Mouse (Mus musculus) inflammation-experienced regulatory T-cells, adult 6 months (primary cell): ENCODE measurements at regions not wholly inside any gene's neighbourhood (a gene's known extent, or its start where the extent isn't known, plus 50 kb on each side); places are given as distances from the start of the nearest gene placed in this dataset.

Experiments used
- ATAC-seq: one replicate; pipeline ENCODE4 v1.8.0; 2017

DNA sequence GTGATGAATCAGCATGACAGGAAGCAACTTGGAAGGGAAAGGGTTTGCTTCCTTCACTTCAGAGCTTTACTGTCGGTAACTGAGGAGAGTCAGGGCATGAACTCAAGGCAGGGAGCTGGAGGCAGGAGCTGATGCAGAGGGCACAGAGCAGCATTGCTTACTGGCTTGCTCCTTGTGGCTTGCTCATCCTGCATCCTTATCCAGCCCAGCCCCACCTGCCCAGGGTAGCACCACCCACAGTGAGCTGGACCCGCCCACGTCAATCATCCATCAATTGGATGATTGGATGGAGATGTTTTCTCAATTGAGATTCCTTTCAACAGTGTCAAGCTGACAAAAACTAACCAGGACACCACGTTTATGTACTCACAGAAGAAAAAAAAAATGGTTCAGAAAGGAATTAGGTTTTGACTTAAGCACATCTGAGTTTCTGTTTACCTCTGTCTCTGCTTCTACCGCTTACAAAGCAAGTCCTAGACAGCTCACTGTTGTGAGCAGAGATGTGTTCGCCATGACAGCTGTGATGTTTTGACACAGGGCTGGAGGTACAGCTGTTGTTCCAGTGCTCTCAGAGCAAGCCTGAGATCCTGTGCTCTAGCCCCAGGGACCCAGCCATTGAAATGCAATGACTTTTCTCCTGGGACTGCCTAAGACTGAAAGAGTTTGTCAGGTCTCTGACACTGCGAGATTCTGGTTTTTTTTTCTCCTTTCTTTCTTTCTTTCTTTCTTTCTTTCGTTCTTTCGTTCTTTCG, 186.6 kb upstream of the Hes1 start:
- no peak for ATAC-seq

DNA sequence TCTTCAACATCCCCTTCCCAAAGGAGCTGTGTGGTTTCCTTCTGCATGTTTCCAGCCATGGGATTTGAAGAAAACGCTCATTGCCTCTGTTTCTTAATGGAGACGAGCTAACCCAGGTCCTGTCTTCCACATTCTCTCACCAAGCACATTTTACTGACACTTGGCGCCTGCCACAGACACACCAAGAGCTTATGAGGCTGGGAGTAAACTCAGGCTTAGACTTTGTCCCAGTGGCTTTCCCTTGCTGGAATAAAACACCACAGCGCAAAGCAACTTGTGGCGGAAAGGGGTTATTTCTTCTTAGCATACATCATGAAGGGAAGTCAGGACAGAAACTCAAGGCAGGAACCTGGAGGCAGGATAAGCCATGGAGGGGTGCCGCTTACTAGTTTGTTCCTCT, 184.5 kb upstream of the Hes1 start:
- no peak for ATAC-seq

DNA sequence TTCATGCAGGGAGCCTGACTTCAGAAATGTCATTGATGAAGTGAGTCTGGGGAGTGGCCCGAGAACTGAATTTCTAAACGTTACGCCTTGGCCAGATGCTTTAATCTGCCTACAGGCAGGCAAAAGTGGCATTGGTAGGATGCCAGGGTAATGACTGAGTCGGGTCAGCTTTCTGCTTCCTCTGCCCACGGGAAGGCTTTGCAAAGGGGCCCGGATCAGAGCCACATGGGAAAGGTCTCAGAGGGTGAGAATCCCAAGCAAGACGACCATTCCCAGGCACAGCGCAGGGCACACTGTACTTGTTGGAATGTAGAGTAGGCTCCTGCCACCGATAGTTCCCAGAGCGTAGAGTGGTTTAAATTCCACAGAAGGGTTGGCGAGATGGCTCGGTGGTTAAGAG, 182.7 kb upstream of the Hes1 start:
- no peak for ATAC-seq

GRCm38 (mm10) chr16:29882226-29882972, 181.8 kb upstream of the Hes1 start:
- no peak for ATAC-seq

- ATAC-seq, result no peak
Observed at GRCm38 (mm10) chr16:29883252-29883992, 180.8 kb upstream of the Hes1 start.

- no peak for ATAC-seq
Observed at GRCm38 (mm10) chr16:29884899-29885298, 179.3 kb upstream of the Hes1 start.

- no peak for ATAC-seq
Observed at GRCm38 (mm10) chr16:29886755-29887154, 177.4 kb upstream of the Hes1 start.

DNA sequence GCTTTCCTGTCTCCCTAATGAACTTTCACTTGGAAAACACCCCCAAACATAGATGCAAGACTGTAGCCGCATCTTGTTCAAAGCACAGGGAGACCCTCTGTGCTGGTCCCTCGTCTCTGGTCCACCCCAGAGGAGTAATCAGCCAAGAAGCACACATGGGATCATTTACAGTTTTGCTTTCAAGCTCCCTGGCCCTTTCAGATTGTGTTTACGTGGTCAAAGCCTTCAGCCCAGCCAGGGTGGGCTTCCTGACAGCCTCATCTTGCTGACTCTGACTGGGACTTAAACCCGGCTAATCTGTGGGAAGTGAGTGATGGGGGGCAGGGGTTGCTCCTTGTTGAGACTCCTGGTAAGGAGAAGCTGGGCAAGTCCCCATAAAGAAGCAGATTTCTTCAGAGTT, 174.8 kb upstream of the Hes1 start:
- no peak for ATAC-seq

DNA sequence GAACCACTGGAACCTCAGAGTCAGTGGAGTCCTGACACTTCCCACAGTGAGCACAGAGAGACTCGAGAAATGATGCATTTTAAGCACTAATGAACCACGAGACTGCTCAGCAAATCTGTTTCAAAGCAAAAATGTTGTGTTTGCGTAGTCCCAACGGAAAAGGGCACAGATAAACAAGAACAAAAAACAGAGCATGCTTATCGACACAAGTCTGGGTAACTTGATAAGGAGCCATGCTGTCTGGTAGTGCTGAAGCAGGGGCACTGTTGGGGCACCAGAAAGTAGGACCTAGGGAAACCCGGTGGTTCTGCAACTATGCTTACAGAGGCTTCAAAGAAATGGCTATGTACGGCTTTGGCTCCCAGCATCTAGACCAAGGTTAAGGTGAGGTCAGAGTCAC, 172.7 kb upstream of the Hes1 start:
- no peak for ATAC-seq

DNA sequence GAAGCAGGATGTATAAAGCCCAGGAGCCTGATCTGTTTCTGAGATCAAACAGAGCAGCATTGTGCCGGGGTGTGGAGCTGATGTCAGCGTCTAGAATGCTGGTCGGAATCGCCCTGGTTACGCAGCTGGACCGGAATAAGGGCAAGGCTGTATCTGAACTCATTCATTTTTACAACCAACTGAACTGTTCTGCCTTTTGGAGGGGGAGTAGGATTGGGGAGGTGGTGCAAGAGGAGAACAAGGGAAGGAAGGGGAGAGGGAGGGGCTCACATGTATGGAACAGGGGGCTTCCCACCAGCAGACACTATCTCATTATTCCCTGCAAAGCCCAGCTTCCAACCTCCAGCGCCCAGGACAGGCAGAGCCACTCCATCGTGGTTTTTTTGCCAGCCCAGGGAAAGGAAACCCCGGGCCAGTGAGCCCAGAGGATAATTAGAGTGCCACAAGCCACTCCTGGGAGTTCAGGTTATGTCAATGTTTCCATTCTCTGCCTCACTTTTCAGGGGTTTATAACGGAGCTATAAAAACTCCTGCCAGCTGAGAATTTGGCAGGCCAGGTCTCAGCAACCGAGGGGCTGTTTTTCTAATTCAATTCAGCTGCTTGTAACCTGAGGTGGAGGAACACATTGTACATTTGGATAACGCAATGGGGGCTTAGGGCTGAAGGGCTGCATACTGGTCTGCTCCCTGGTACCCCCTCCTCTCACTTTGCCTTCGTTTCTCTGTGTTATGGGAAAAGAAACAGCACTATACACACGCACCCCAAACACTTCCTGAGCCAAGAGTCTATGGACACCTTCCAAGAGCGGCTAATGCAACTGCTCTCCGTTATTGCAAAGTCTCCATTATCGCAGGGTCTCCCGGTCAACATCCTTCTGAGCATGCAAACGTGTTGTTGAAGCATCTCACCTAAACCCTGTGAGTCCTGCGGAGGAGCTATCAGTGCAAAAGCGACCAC, 170.0 kb upstream of the Hes1 start:
- no peak for ATAC-seq

GRCm38 (mm10) chr16:29896393-29896792, 167.8 kb upstream of the Hes1 start:
- ATAC-seq, result no peak

- ATAC-seq, result no peak
Observed at GRCm38 (mm10) chr16:29903510-29903909, 160.7 kb upstream of the Hes1 start.

DNA sequence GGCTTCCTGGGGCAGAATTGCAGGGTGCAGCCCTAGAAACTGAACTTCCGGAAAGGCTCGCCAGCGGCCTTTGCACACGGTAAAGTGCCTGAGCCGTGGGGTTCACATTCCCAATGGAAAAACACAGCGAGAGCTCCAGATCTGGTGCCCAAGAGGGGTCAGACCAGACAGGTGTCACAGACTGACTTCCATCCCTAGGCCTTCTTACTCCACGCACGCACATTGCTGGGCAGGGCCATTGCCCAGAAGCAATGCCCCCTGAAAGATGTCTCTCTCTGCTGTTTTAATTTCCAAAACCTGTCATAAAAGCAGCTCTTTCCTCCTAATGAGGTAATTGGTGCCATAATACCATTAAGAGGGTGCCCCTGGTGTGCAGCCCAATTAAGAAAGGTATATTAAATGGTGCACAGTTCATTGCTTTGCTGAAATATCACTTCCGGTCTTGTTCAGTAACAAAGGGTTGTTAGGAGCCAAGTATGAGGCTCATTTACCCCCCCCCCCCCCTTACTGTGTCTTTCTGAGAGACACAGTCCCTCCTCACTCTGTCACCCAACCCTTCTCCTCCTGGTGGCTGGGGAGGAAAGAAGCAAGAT, 159.9 kb upstream of the Hes1 start:
- ATAC-seq, result no peak

GRCm38 (mm10) chr16:29907331-29907730, 156.9 kb upstream of the Hes1 start:
- no peak for ATAC-seq

DNA sequence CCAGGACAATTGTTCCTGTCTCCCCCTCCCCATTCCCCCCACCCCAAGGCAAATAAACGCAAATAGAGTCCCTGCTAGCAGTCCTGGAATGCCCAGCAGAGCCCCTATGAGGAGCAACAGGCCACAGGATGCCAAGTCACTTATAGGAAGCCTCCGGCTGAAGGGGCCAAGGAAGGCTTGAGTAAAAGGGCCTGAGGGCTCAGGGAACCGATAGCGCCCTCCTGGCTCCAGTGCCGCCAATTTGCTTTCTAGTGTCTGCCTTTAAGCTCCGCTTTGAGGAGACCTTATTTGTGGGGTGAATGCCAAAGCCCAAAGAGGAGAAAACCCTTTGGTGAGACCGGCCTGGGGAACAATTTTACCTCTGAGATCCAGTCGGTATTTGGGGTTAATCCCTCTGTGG, 156.2 kb upstream of the Hes1 start:
- no peak for ATAC-seq

DNA sequence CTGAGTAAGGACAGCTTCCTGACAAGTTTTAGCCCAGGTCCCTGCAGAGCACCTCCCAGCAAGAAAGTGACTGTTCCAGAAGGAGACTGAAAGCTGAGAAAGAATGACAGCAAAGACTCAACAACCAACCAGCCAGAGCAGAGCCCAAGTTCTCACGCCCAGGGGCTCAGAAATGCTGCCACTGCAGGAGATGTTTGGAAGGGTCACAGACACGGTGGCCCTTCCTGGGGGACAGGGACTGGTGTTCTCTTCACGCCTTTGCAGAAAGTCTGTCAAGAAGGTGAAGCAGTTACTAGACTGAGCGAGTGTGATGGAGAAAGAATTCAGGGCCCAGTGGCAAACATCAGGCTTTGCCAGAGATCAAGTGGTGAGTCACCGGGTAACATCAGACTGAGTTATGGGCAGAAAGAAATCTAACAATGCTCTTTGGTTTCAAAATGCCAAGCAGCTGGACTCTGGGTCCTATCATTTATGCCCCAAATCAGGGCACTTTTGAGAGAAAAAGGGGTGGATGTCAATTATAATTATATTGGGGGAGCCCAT, 154.2 kb upstream of the Hes1 start:
- no peak for ATAC-seq

GRCm38 (mm10) chr16:29911164-29911571, 153.0 kb upstream of the Hes1 start:
- no peak for ATAC-seq

DNA sequence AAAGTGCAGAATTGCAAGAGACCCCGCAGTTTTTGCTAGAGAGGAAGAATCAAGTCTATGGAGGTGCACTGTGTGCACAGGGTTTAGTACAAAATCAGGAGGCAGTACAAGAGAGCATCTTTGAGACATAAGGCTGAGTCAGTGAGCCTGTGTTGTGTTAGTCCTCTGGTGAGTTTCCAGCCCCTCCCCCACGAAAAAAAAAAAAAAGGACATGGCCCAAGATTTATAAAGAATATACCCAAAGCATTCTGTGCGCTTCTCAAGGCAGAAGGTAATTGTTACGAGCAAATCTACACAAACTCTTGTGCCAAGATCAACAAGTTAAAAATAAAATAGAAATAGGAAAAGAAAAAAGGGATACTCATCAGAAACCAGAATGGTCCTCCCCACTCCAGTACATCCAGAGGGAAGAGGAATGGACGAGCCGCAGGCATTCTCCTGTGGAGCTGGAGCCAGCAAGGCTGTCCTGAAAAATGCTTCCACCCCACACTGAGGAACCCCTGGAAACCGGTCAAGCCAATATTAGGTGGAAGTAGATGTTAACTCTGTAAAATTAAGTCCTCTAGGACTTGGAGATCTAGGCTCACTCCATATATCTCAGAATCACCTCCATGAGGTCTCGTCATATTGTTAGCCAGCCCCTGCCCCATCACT, 150.7 kb upstream of the Hes1 start:
- no peak for ATAC-seq

GRCm38 (mm10) chr16:29915346-29915745, 148.8 kb upstream of the Hes1 start:
- ATAC-seq, result no peak

DNA sequence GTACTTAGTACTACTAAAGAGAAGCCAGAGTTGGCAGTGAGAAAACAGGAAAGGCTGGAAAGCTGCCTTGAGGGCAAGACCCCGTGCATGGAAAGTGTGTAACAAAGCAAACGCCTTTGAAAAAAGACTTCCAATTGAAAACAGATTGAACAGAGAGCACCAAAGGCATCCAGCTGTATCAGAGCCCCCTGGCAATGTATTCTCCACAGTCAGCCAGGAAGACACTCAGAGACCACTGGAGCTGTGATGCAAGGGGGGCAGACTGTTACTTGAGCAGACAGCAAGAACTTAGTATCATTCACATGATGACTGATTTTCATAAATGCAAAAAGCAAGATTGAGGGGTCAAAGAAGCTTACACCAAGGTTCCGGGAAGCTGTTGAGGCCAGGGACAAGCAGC, 146.2 kb upstream of the Hes1 start:
- ATAC-seq, result no peak

GRCm38 (mm10) chr16:29918396-29918795, 145.8 kb upstream of the Hes1 start:
- no peak for ATAC-seq
